Mouse (Mus musculus): ENCODE measurements around the gene Phf2. TPM values are rescaled to one million over a fixed set of nuclear protein-coding genes. Genes with fewer than 3 reads are reported as not detected.
A peak's percentile ranks its signal among the peaks of the same experiment; 100 is the strongest.

Gene Phf2
- polyA plus RNA-seq, 1 experiment = 43.3 TPM

DNA sequence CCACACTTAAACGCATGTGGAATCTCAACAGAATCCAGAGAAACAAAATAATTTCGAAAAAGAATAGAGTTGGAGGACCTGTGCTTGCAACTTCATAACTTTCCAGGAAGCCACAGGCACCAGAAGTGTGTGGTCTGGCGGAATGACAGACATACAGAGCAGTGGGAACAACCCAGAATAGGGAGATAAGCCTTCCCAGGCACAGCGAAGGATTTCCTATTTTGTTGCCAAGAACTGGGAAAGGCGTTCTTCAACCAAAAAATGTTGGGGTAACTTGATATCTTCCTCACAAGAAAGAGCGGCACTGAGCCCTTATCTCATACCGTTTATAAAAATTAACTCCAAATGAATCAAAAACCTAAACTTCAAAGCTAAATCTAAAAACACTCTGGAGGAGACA is 96.4 kb downstream of the Phf2 start:
- TF ChIP-seq CTCF (IDR thresholded peaks at IDR 0.05; ENCODE audit: borderline replicate concordance, extremely low read depth, insufficient read depth, insufficient read length) = no peak
- TF ChIP-seq POLR2A (IDR thresholded peaks at IDR 0.05; ENCODE audit: borderline replicate concordance, extremely low read depth, insufficient read depth, insufficient read length, poor library complexity, severe bottlenecking) = no peak
- no peak for DNase-seq (ENCODE audit: low read depth)

DNA sequence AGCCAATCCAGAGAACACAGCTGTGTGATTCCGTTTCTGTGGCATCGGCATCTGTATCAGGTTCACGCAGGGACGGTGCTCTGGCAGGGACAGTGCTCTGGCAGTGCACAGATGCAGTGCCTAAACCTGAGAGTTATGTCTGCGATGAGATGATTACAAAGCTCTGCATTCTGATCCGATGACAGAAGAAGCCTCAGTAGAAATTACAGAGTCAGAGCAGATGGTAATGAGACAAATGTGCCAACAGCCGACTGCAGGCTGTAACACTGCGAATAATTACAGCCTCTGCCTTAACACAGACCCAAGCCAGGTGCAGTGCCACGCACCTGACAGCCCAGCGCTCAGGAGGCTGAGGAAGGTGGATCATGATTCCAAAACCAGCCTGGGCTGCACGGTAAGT is 102.8 kb downstream of the Phf2 start:
- TF ChIP-seq POLR2A (IDR thresholded peaks at IDR 0.05; ENCODE audit: borderline replicate concordance, extremely low read depth, insufficient read depth, insufficient read length, poor library complexity, severe bottlenecking) (no peak), CTCF (IDR thresholded peaks at IDR 0.05; ENCODE audit: borderline replicate concordance, extremely low read depth, insufficient read depth, insufficient read length) (no peak)
- peak; percentile 76 for DNase-seq (ENCODE audit: low read depth)

DNA sequence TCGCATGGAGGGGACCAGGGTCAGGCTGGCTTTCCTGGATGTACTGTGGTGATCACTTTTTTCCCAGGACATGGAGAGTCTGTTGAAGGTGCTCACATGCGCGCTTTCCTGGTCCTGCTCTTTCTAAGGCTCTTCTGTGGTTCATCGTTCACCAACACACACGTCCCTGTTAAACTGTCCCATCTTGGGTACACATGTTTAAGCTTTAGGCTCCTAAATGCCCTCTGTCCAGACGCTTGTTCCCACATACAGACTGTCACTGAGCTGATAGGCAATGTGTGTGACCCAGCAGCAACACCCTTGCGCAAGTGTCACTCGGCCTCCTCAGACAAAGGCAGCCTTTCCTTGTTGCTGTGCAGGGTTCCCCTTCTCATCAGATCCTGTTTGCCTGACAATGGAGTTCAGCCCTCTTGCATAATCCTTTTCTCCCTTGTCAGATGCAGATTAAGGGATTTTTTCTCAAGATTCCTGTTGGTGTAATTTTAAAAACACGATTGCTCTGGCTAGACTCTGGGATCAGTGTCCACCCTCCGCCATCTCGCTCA is 107.1 kb downstream of the Phf2 start:
- DNase-seq (ENCODE audit: low read depth) = peak; percentile 15
- TF ChIP-seq POLR2A (IDR thresholded peaks at IDR 0.05; ENCODE audit: borderline replicate concordance, extremely low read depth, insufficient read depth, insufficient read length, poor library complexity, severe bottlenecking) (no peak), CTCF (IDR thresholded peaks at IDR 0.05; ENCODE audit: borderline replicate concordance, extremely low read depth, insufficient read depth, insufficient read length) (no peak)

DNA sequence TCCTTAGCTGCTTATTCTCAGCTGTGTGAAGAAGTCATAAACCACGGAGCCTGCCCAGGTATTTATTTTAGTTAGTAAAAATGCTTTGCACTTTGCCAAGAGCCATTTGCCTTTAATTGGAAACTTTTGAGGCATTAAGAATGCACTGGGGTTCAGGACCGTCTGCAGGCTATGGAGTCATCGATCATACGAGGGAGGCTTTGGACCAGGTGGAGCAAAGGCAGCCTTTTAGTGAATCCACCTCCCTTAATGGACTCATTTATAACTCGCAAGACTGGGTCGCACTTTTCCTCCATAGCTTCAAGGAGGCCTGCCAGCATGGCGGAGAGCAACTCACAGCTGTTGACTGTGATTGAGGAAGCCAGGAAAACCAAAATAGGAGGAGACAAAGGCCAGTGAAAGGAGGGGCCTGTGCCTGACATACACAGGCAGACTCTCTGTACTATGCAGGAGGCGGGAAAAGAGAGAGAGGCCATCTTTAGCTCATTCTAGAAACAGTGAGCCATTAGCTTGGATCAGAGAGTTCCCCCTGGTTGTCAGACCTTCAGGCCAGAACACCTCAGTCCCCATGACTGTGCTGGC is 110.0 kb downstream of the Phf2 start:
- DNase-seq (ENCODE audit: low read depth) = peak; percentile 11
- TF ChIP-seq POLR2A (IDR thresholded peaks at IDR 0.05; ENCODE audit: borderline replicate concordance, extremely low read depth, insufficient read depth, insufficient read length, poor library complexity, severe bottlenecking) (no peak), CTCF (IDR thresholded peaks at IDR 0.05; ENCODE audit: borderline replicate concordance, extremely low read depth, insufficient read depth, insufficient read length) (no peak)

DNA sequence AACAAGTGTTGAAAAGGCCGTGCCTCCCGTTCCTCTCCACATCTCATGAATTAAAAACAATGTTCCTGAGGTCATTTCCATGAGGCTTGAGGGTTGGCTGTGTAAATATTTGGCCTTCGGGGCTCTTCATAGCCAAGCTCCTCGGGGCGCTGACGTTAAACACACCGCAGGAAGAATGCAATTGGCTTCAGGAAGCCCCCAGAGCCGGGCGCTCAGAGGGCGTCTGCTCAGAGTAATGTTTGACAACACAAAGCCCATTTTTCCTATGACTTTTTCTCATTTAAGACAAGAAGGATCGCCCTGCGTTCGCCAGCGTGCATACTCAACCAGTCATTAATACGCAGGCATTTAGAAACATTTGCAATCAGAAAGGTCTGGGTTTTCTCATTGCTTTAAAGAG is 114.2 kb downstream of the Phf2 start:
- DNase-seq (ENCODE audit: low read depth) = no peak
- no peak for TF ChIP-seq CTCF (IDR thresholded peaks at IDR 0.05; ENCODE audit: borderline replicate concordance, extremely low read depth, insufficient read depth, insufficient read length)
- TF ChIP-seq POLR2A (IDR thresholded peaks at IDR 0.05; ENCODE audit: borderline replicate concordance, extremely low read depth, insufficient read depth, insufficient read length, poor library complexity, severe bottlenecking) = no peak

Other genes with a start within 250 kb of the Phf2 start
- gene Ptpdc1, start 245.5 kb downstream of the Phf2 start, polyA plus RNA-seq (2012; rRNA removed) = 10.4 and 19.6 TPM in 2 replicates
- 0.15 and 0.38 TPM in 2 replicates for gene Barx1, start 208.1 kb downstream of the Phf2 start, polyA plus RNA-seq (2012; rRNA removed)
- 53.8 and 63.0 TPM in 2 replicates for gene Fam120a, start 96.9 kb upstream of the Phf2 start, polyA plus RNA-seq (2012; rRNA removed)